Comparison of ENCODE assay signal across 9 mouse cellular contexts in the genomic region with DNA sequence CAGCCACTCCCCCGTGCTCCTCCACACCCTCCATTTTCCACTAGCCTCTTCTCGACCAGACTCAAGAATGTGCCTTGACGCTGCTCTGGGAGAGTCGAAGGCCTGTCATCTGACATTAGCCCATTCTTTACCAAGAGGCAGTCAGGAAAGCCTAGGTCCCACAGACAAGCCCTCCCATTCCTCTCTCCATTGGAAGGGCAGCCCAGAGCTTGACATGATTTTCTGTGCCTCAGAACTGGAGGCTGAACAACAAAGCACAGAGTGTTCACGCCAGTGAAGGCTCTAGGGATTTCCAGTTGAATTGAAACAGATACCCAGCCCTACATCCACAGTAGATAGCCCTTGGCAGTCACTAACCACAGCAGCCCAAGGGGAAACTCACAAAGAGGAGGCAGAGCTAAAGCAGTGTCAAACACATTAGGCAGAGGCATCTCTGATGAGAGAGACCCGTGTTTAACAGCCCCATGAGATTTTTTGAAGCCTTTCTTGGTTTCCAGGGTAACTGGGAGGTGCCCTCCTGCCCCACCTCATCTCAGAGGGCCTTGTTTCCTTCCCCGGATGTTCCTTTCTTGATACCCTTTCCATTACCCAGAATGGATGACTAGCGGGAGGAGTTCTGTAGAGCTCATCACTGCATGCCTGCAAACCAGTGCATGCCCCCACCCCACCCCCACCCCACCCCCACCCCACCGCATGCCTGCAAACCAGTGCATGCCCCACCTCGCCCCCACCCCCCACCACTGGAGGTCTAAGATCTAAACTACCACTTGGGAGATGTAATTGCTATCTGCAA. TPM values are rescaled to one million over a fixed set of nuclear protein-coding genes. Genes with fewer than 3 reads are reported as not detected.
DNase-seq lines count a peak whose midpoint lies in the region; ATAC-seq and TF ChIP-seq lines count a peak whose summit lies in the region.
"Had no signal": no experiment of that assay in that cellular context is flagged by ENCODE, and none has a peak within 500 bp of the region (broad histone marks: within the 10 kb centered on the region; RNA-seq: fewer than 3 reads in every experiment).

No protein-coding gene starts in this region.

- peak; percentile 47 for ATAC-seq in hindbrain, embryonic 15.5 days (ENCODE audit: low FRiP score, low read depth)
- no peak for ATAC-seq in kidney, embryonic 14.5 days (ENCODE audit: low FRiP score, low TSS enrichment)

- DNase-seq in left cerebral cortex, postnatal 4 days, result peak; percentile 32
- no peak for DNase-seq in left cerebral cortex, postnatal 36 days (ENCODE audit: low spot score in 2 of 2)
- DNase-seq in heart, adult 11 months, result peak; percentile 99
- DNase-seq in skeletal muscle tissue, adult 2 months (ENCODE audit: low read depth, low spot score), result peak; percentile 87
- no peak for DNase-seq in thymus, adult 2 months
- no peak for DNase-seq in cerebellum, adult 8-10 months

- peak overlapping the region; percentile 34; the same call in 1 of the 2 replicates for H3K27ac ChIP-seq in hindbrain, embryonic 15.5 days (replicated peaks)
- no peak overlapping the region for H3K27ac ChIP-seq in thymus, adult 2 months (ENCODE audit: control insufficient read depth, insufficient read depth, low read length)
- no peak overlapping the region for H3K27ac ChIP-seq in kidney, embryonic 14.5 days (ENCODE audit: low read depth, low read length)

- peaks cover 7% of the 10 kb centered on the region; the same call in 1 of the 2 replicates for H3K4me1 ChIP-seq in hindbrain, embryonic 15.5 days (replicated peaks)
- H3K4me1 ChIP-seq in thymus, adult 2 months (replicated peaks; ENCODE audit: control insufficient read depth, insufficient read depth, low read length), result no peaks in the 10 kb centered on the region
- no peaks in the 10 kb centered on the region for H3K4me1 ChIP-seq in kidney, embryonic 14.5 days (ENCODE audit: control insufficient read depth, insufficient read depth, low read length)
- H3K4me1 ChIP-seq: megakaryocyte, embryonic 14.5 days had no signal

- H3K9me3 ChIP-seq in hindbrain, embryonic 15.5 days, result no peaks in the 10 kb centered on the region
- H3K9me3 ChIP-seq in kidney, embryonic 14.5 days (ENCODE audit: control insufficient read depth, low read length), result no peaks in the 10 kb centered on the region

- H3K27me3 ChIP-seq in hindbrain, embryonic 15.5 days, result no peaks in the 10 kb centered on the region
- H3K27me3 ChIP-seq in thymus, adult 2 months (ENCODE audit: control insufficient read depth, insufficient read depth, low read length), result no peaks in the 10 kb centered on the region
- H3K27me3 ChIP-seq in kidney, embryonic 14.5 days (ENCODE audit: control insufficient read depth, insufficient read depth, low read length), result no peaks in the 10 kb centered on the region
- H3K27me3 ChIP-seq: megakaryocyte, embryonic 14.5 days had no signal

- H3K9ac ChIP-seq in hindbrain, embryonic 15.5 days, result no peak overlapping the region
- H3K9ac ChIP-seq in kidney, embryonic 14.5 days (ENCODE audit: low read depth, low read length), result no peak overlapping the region

- TF ChIP-seq CTCF in thymus, adult 2 months (IDR thresholded peaks at IDR 0.05; ENCODE audit: borderline replicate concordance, control insufficient read depth, extremely low read depth, insufficient read depth, low read length, poor library complexity), result no peak

- intact Hi-C loops in left cerebral cortex, postnatal 4 days (cut with DNase I), result no loop called here
- intact Hi-C loops in left cerebral cortex, postnatal 36 days (cut with DNase I), result no loop called here

- no peak overlapping the region for H3K4me2 ChIP-seq in hindbrain, embryonic 15.5 days
- H3K4me2 ChIP-seq in kidney, embryonic 14.5 days (replicated peaks; ENCODE audit: low read depth, low read length), result no peak overlapping the region

- no peaks in the 10 kb centered on the region for H3K36me3 ChIP-seq in hindbrain, embryonic 15.5 days
- H3K36me3 ChIP-seq in thymus, adult 2 months (ENCODE audit: control insufficient read depth, insufficient read depth, low read length), result no peaks in the 10 kb centered on the region
- H3K36me3 ChIP-seq in kidney, embryonic 14.5 days (ENCODE audit: control insufficient read depth, insufficient read depth, low read length), result no peaks in the 10 kb centered on the region

- H3K4me3 ChIP-seq in hindbrain, embryonic 15.5 days, result no peak overlapping the region
- H3K4me3 ChIP-seq in thymus, adult 2 months (ENCODE audit: control insufficient read depth, insufficient read depth, low read length), result no peak overlapping the region
- H3K4me3 ChIP-seq in kidney, embryonic 14.5 days (ENCODE audit: low read length), result no peak overlapping the region
- H3K4me3 ChIP-seq: megakaryocyte, embryonic 14.5 days had no signal

- no peak for TF ChIP-seq POLR2A in thymus, adult 2 months (IDR thresholded peaks at IDR 0.05; ENCODE audit: control insufficient read depth, extremely low read depth, insufficient read depth, low read length, poor library complexity)

- WGBS in hindbrain, embryonic 15.5 days, result 27% methylated on average over 10 of the region's 10 CpGs
- 71% methylated on average over 10 of the region's 10 CpGs for WGBS in thymus, adult 2 months
- WGBS in kidney, embryonic 14.5 days, result 41% methylated on average over 10 of the region's 10 CpGs

RNA-seq across cellular contexts. Expression of a gene that starts 13.7 kb away (rescaled TPM):
- 10 to 100 TPM in 1 of 2 experiments, 1 to 10 TPM in 1; 9.9 to 11.1 TPM for total RNA-seq in left cerebral cortex, postnatal 4 days (2021)
- 1 to 10 TPM; 1.5 to 1.8 TPM for total RNA-seq in left cerebral cortex, postnatal 36 days (2021)
- 11.2 TPM in 2 replicates for polyA plus RNA-seq in hindbrain, embryonic 15.5 days (2015; fragmentation: Nextera tagmentation; extraction: Ambion mirVana)
- 0.77 and 1.0 TPM in 2 replicates for polyA plus RNA-seq in thymus, adult 2 months (2012; rRNA removed)
- 0.41 and 0.51 TPM in 2 replicates for polyA plus RNA-seq in kidney, embryonic 14.5 days (2014; fragmentation: Nextera tagmentation; extraction: Ambion mirVana)

Comparison
In these comparisons a context has a peak if more than half of its experiments do, and no peak if none do; other contexts are left out.
1. DNase-seq: peak in left cerebral cortex, postnatal 4 days (single experiment), heart, adult 11 months (single experiment) and skeletal muscle tissue, adult 2 months (single experiment); none in left cerebral cortex, postnatal 36 days (0 of 2), thymus, adult 2 months (single experiment) and cerebellum, adult 8-10 months (single experiment).